Mouse (Mus musculus): ENCODE data around the gene 1700122O11Rik. TPM values are rescaled to one million over a fixed set of nuclear protein-coding genes. Genes with fewer than 3 reads are reported as not detected.

The 1700122O11Rik gene
- not detected in 2 replicates for polyA plus RNA-seq (2015; fragmentation: Nextera tagmentation; extraction: Ambion mirVana)

DNA sequence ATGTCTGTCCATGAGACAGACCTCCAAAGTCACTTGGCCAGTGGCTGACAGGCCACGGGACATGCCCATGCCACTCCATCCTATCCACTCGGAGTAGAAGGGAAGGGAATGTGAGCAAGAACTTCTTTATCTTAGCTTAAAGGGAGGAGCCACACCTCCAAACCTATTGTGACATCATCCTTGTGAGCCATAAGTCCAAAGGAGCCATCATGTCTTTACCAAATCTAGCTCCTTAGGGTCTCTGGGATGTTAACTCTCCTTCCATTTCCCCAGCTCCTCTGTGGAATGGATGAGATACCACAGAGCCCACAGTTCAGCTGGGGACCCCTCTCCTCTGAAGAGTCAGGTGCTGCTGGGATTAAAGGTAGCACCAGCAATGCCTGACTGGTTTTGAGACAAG is at the start of gene 1700122O11Rik:
1700122O11Rik (minus strand) TSS at position 101 of the 400 bp plus-strand sequence.
- H3K27ac ChIP-seq (ENCODE audit: low read length): peak within 1 kb of the TSS; percentile 15; the same call in 1 of the 2 replicates
- WGBS: 92% methylated on average over 2 of the region's 2 CpGs

DNA sequence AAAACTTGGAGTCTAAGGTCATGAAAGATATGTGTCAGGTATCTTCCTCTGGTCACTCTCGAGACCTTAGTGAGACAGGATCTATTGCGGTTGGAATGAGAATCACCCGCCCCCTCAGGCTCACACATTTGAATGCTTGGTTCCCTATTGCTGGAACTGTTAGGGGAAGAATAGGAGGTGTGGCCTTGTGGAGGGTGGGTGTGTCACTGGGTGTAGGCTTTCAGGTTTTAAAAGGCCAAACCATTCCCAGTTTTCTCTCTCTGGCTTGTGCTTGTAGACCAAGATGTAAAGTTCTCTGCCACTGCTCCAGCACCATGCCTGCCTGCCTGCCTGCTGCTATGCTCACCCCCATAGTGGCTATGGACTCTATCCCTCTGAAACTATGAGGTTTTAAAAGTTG is 42.5 kb upstream of the 1700122O11Rik start:
- no peak overlapping the region for H3K4me3 ChIP-seq (ENCODE audit: low read length)
- no peaks in the 10 kb centered on the region for H3K36me3 ChIP-seq (ENCODE audit: control insufficient read depth, insufficient read depth, low read length)
- H3K9me3 ChIP-seq (ENCODE audit: control insufficient read depth, low read length): no peaks in the 10 kb centered on the region
- H3K4me2 ChIP-seq (ENCODE audit: low read depth, low read length): no peak overlapping the region
- ATAC-seq: no peak
- no peak overlapping the region for H3K9ac ChIP-seq (ENCODE audit: low read depth, low read length)
- H3K27ac ChIP-seq (ENCODE audit: low read length): no peak overlapping the region
- H3K4me1 ChIP-seq (ENCODE audit: control insufficient read depth, insufficient read depth, low read length): no peaks in the 10 kb centered on the region
- no peaks in the 10 kb centered on the region for H3K27me3 ChIP-seq (replicated peaks; ENCODE audit: control insufficient read depth, insufficient read depth, low read length)
- 52% methylated on average over 3 of the region's 3 CpGs for WGBS

More for the DNA sequence above, at the start of gene 1700122O11Rik:
- no peaks in the 10 kb centered on the region for H3K27me3 ChIP-seq (replicated peaks; ENCODE audit: control insufficient read depth, insufficient read depth, low read length)
- H3K4me1 ChIP-seq (ENCODE audit: control insufficient read depth, insufficient read depth, low read length): peaks cover 14% of the 10 kb centered on the region
- no peak within 1 kb of the TSS for H3K9ac ChIP-seq (ENCODE audit: low read depth, low read length)
- H3K36me3 ChIP-seq (ENCODE audit: control insufficient read depth, insufficient read depth, low read length): no peaks in the 10 kb centered on the region
- ATAC-seq: no peak
- no peak within 1 kb of the TSS for H3K4me3 ChIP-seq (ENCODE audit: low read length)
- no peaks in the 10 kb centered on the region for H3K9me3 ChIP-seq (ENCODE audit: control insufficient read depth, low read length)
- no peak within 1 kb of the TSS for H3K4me2 ChIP-seq (ENCODE audit: low read depth, low read length)

DNA sequence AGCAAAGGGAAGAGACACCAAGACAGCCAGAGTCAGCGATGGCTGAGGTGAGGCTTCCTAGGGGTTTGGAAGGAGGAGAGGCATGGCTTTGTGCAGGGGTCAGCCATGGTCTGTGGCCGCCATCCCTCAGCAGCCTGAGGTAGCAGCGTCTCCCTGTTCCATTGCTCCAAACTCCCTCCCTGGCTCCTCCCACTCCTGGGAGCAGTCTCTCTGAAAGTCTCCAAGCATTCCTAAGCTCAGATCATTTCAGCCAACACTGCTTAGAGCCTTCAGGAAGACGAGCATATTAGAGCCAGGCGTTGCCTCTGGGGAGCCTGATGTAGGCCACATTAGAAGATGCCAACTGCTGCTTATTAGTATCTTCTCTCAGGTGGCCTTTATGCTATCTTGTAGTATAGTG is 29.6 kb upstream of the 1700122O11Rik start:
- no peak for ATAC-seq
- no peaks in the 10 kb centered on the region for H3K36me3 ChIP-seq (ENCODE audit: control insufficient read depth, insufficient read depth, low read length)
- 40% methylated on average over 5 of the region's 5 CpGs for WGBS

DNA sequence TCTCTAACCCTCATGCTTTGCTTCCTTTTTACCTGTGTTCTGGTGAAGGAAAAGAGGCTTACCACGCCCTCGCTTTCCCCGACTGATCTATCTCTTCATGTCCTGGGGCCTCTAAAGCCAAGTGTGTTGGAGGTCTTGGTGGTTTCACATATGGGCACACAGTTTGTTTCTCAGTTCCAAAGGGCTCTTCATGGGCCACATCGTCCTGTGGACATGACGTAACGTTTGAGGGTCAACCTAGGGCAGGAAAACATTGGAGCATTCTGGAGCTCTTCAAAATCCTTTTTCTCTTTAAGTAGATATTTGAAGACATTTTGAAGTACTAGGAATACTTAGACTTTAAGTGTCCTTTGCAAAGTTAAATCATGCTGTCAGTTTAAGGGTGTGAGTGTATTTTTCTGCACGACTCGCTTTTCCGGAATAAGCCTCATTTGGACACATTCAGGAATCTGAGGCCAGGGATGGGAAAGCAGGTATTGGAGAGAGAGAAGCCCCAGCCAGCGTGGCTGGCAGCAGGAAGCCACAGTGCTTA is 29.1 kb upstream of the 1700122O11Rik start:
- H3K27ac ChIP-seq (ENCODE audit: low read length): no peak overlapping the region
- no peak for ATAC-seq
- WGBS: 66% methylated on average over 10 of the region's 10 CpGs
- H3K36me3 ChIP-seq (ENCODE audit: control insufficient read depth, insufficient read depth, low read length): no peaks in the 10 kb centered on the region
- H3K9ac ChIP-seq (ENCODE audit: low read depth, low read length): no peak overlapping the region
- H3K4me3 ChIP-seq (ENCODE audit: low read length): no peak overlapping the region
- no peaks in the 10 kb centered on the region; the same call in 1 of the 2 replicates for H3K9me3 ChIP-seq (ENCODE audit: control insufficient read depth, low read length)
- no peak overlapping the region for H3K4me2 ChIP-seq (ENCODE audit: low read depth, low read length)
- peaks cover 17% of the 10 kb centered on the region for H3K4me1 ChIP-seq (ENCODE audit: control insufficient read depth, insufficient read depth, low read length)
- H3K27me3 ChIP-seq (replicated peaks; ENCODE audit: control insufficient read depth, insufficient read depth, low read length): no peaks in the 10 kb centered on the region

More for the DNA sequence above, 29.6 kb upstream of the 1700122O11Rik start:
- H3K27ac ChIP-seq (ENCODE audit: low read length): no peak overlapping the region
- H3K27me3 ChIP-seq (replicated peaks; ENCODE audit: control insufficient read depth, insufficient read depth, low read length): no peaks in the 10 kb centered on the region
- H3K9ac ChIP-seq (ENCODE audit: low read depth, low read length): no peak overlapping the region
- no peaks in the 10 kb centered on the region; the same call in 1 of the 2 replicates for H3K9me3 ChIP-seq (ENCODE audit: control insufficient read depth, low read length)
- no peak overlapping the region for H3K4me3 ChIP-seq (ENCODE audit: low read length)
- H3K4me2 ChIP-seq (ENCODE audit: low read depth, low read length): no peak overlapping the region
- peaks cover 17% of the 10 kb centered on the region for H3K4me1 ChIP-seq (ENCODE audit: control insufficient read depth, insufficient read depth, low read length)

DNA sequence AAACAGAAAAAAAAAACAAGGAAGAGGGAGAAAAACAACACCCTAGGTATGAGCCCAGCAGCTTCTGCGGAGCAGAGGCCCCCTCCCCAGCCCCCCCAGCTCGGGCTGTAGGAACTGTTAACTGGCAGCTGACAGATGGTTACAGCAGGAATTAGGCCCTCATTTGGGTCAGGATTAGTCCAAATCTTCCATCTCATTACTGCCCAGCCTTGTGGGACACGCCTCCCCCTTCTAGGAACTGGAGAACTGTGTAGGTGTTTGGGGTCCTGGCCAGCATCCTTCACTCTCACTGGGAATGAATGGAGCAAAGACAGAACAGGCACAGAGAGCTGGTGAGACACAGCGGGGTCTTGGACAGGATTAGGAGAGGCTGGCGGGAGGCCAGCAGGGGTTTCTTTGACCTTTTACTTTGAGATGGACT is 27.0 kb upstream of the 1700122O11Rik start:
- Histone ChIP-seq H3K27me3 (replicated peaks; ENCODE audit: control insufficient read depth, insufficient read depth, low read length) (no peaks in the 10 kb centered on the region), H3K9me3 (ENCODE audit: control insufficient read depth, low read length) (no peaks in the 10 kb centered on the region), H3K4me3 (ENCODE audit: low read length) (no peak overlapping the region), H3K36me3 (ENCODE audit: control insufficient read depth, insufficient read depth, low read length) (no peaks in the 10 kb centered on the region), H3K9ac (ENCODE audit: low read depth, low read length) (no peak overlapping the region), H3K4me2 (ENCODE audit: low read depth, low read length) (no peak overlapping the region), H3K27ac (ENCODE audit: low read length) (no peak overlapping the region), H3K4me1 (ENCODE audit: control insufficient read depth, insufficient read depth, low read length) (peaks cover 17% of the 10 kb centered on the region)
- 51% methylated on average over 5 of the region's 5 CpGs for WGBS
- no peak for ATAC-seq

DNA sequence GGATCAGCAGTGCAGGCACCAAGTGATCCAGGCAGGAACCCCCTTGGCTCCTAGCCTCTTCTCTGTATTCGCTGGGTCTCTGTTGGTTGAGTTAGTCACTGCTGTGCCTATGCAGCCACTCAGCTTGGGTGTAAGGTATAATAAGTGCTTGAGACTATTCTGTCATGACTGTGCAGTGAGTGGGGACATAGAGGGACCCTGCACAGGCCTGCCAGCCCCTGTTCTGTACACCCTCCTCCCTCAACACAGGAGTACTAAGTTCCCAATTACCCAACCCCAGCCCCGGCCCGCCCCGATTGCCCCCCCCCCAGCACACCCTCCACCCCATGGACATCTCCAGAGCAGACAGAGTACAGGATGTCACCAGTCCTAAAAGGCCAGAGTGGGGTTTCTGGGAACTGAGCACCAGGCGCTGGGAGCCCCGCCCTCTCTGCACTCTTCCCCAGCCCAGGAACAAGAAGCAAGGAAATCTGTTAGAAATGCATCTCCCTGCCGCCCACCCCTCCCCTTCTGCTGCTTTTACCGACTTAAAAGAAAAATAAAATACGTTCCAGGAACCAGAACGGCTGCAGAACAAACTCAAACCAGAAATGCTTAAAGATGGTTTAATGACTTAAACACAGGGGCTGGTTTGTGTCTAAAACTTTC is 26.2 kb upstream of the 1700122O11Rik start:
- no peak for ATAC-seq

DNA sequence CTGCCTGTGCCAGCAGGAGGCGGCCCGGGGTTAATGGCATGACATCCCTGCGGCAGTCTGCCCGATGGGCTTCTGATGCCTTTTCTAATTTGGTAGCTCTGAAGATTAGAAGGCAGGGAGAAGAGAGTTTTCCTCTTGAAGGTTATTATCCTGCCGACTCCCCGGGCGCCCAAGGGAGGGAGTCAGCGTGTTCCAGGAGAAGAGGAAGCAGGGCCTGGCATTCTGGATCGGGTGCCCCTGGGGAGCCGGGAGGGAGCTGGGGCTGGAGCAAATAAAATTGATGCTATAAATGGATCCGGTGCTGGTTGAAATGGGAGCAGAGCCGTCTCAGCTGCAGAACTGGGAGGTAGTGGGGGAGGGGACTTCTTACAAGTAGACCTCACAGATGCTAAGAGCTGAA is 19.3 kb upstream of the 1700122O11Rik start:
- peaks cover 9% of the 10 kb centered on the region; the same call in 1 of the 2 replicates for H3K27me3 ChIP-seq (replicated peaks; ENCODE audit: control insufficient read depth, insufficient read depth, low read length)
- H3K9me3 ChIP-seq (ENCODE audit: control insufficient read depth, low read length): no peaks in the 10 kb centered on the region
- no peak for ATAC-seq
- H3K4me2 ChIP-seq (ENCODE audit: low read depth, low read length): no peak overlapping the region
- no peaks in the 10 kb centered on the region for H3K36me3 ChIP-seq (ENCODE audit: control insufficient read depth, insufficient read depth, low read length)
- H3K4me3 ChIP-seq (ENCODE audit: low read length): no peak overlapping the region
- no peak overlapping the region for H3K27ac ChIP-seq (ENCODE audit: low read length)
- H3K9ac ChIP-seq (ENCODE audit: low read depth, low read length): no peak overlapping the region
- 23% methylated on average over 12 of the region's 12 CpGs for WGBS
- H3K4me1 ChIP-seq (ENCODE audit: control insufficient read depth, insufficient read depth, low read length): no peaks in the 10 kb centered on the region

More for the DNA sequence above, 26.2 kb upstream of the 1700122O11Rik start:
- no peak overlapping the region for H3K27ac ChIP-seq (ENCODE audit: low read length)
- H3K27me3 ChIP-seq (replicated peaks; ENCODE audit: control insufficient read depth, insufficient read depth, low read length): no peaks in the 10 kb centered on the region
- no peaks in the 10 kb centered on the region for H3K9me3 ChIP-seq (ENCODE audit: control insufficient read depth, low read length)
- WGBS: 43% methylated on average over 10 of the region's 10 CpGs
- peaks cover 17% of the 10 kb centered on the region for H3K4me1 ChIP-seq (ENCODE audit: control insufficient read depth, insufficient read depth, low read length)
- H3K9ac ChIP-seq (ENCODE audit: low read depth, low read length): no peak overlapping the region
- H3K36me3 ChIP-seq (ENCODE audit: control insufficient read depth, insufficient read depth, low read length): no peaks in the 10 kb centered on the region
- no peak overlapping the region for H3K4me2 ChIP-seq (ENCODE audit: low read depth, low read length)
- no peak overlapping the region for H3K4me3 ChIP-seq (ENCODE audit: low read length)

DNA sequence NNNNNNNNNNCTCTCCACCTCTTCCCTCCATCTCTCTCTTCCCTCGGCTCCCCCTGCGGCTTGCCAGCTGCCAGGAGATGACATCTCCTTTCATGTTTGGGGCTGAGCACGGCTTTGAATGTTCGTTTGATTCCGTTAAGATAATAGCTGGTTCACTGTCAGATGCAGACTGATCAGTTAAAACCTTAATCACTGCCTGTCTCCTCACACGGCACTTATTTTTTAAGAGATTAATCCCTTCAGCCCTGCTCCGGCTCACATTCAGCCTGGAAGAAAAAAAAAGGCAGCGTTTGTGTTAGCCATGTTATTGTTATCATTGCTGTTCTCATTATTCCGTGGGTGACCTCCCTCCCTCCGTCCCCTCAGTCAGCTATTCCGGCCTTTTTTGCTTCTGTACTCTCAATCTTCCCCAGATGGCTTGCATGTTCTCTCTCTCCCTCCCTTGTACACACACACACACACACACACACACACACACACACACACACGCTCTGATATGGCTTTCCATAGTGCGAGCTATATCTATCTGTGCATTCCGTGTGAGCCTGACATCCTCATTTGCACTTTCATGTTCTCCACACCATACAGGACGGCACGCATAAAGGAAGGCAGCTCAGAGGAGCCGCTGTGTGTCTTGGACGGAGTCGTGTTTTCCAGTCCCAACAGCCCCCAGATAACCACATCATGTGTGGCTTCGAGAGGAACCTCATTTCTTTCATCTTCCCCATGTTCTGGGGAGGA is 17.2 kb upstream of the 1700122O11Rik start:
- no peak overlapping the region for H3K4me3 ChIP-seq (ENCODE audit: low read length)
- H3K9ac ChIP-seq (ENCODE audit: low read depth, low read length): no peak overlapping the region
- no peaks in the 10 kb centered on the region for H3K9me3 ChIP-seq (ENCODE audit: control insufficient read depth, low read length)
- WGBS: 50% methylated on average over 19 of the region's 20 CpGs
- ATAC-seq: no peak
- H3K4me1 ChIP-seq (ENCODE audit: control insufficient read depth, insufficient read depth, low read length): no peaks in the 10 kb centered on the region
- no peaks in the 10 kb centered on the region for H3K36me3 ChIP-seq (ENCODE audit: control insufficient read depth, insufficient read depth, low read length)
- peaks cover 9% of the 10 kb centered on the region; the same call in 1 of the 2 replicates for H3K27me3 ChIP-seq (replicated peaks; ENCODE audit: control insufficient read depth, insufficient read depth, low read length)
- no peak overlapping the region for H3K27ac ChIP-seq (ENCODE audit: low read length)
- no peak overlapping the region for H3K4me2 ChIP-seq (ENCODE audit: low read depth, low read length)

DNA sequence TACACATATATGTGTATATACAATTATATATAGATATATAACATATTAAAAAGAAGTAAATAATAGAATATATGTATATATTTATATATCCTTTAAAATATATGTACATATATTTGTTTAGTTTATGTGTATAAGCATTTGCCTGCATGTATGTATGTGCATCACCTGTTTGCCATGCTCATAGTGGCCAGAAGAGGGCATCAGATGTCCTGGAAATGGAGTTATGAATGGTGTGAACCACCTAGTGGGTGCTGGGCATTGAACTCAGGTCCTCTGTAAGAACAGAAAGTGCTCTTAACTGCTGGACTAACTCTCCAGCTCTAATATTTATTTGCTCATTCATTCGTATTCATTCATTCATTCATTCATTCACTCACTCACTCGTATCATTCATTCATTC is 15.6 kb upstream of the 1700122O11Rik start:
- ATAC-seq: no peak
- WGBS: 76% methylated on average over 2 of the region's 2 CpGs
- no peak overlapping the region for H3K4me2 ChIP-seq (ENCODE audit: low read depth, low read length)
- H3K9ac ChIP-seq (ENCODE audit: low read depth, low read length): no peak overlapping the region
- peaks cover 9% of the 10 kb centered on the region; the same call in 1 of the 2 replicates for H3K27me3 ChIP-seq (replicated peaks; ENCODE audit: control insufficient read depth, insufficient read depth, low read length)
- no peak overlapping the region for H3K4me3 ChIP-seq (ENCODE audit: low read length)
- no peaks in the 10 kb centered on the region for H3K4me1 ChIP-seq (ENCODE audit: control insufficient read depth, insufficient read depth, low read length)
- H3K27ac ChIP-seq (ENCODE audit: low read length): no peak overlapping the region
- H3K36me3 ChIP-seq (ENCODE audit: control insufficient read depth, insufficient read depth, low read length): no peaks in the 10 kb centered on the region
- no peaks in the 10 kb centered on the region for H3K9me3 ChIP-seq (ENCODE audit: control insufficient read depth, low read length)
